Mouse (Mus musculus): ENCODE measurements at regions not wholly inside any gene's neighbourhood (a gene's known extent, or its start where the extent isn't known, plus 50 kb on each side); places are given as distances from the start of the nearest gene placed in this dataset.

GRCm38 (mm10) chr6:89047629-89048332 is 145.7 kb downstream of the Tpra1 start:
- intact Hi-C loops (cut with DNase I), result no loop called here
- no peak for DNase-seq

DNA sequence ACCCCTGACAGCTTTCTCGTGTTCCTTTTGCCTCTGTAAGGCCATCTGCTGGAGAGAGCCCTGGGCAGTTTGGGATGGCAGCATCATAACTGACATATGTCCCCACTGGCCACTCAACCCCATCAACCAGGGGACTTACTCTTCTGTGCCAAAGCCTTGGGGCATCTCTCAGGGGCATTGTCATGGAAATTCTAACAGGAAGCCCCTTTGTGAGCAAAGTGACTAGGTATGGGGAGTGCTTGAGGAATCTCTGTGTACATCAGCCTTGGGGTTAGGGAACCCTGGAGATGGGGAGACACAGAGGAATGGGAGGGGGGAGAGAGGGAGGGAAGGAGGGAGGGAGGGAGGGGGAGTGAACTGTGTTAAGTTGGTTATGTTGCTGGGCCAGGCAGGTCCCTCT is 147.2 kb downstream of the Tpra1 start:
- intact Hi-C loops (cut with DNase I), result no loop called here

DNA sequence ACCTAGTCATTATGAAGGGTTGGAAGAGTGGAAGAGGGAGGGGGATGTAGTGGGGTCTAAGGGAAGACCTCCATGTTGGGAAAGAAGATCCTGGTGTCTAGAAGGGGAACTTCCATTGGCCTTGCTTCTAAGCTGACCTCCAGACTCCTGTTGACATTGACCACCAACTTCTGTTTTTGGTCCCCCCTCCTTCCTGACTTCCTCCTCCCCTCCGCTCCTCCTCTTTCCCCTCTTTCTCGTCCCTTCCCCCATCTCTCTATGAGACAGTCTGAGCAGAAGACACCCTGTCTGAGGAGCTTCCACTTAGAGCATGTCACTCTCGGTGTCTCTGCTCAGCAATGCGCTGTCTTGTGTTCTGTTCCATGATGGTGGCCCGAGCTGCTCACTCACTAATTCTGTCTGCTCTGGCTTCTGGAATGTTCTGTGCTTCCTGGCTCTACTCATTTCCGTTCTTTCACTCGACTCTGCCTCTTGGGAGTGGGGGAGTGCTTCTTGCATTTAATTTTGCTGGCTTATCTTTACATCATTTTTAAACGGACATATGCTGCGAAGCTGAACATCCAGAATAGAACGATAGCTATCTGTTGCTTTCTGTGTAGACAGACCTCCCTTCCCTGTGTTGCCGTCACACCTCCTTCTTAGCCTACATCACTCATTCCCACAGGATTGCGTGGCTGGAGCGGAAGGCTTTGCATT is 148.7 kb downstream of the Tpra1 start:
- intact Hi-C loops (cut with DNase I), result no loop called here
- no peak for DNase-seq

More for the DNA sequence above, 147.2 kb downstream of the Tpra1 start:
- no peak for DNase-seq

DNA sequence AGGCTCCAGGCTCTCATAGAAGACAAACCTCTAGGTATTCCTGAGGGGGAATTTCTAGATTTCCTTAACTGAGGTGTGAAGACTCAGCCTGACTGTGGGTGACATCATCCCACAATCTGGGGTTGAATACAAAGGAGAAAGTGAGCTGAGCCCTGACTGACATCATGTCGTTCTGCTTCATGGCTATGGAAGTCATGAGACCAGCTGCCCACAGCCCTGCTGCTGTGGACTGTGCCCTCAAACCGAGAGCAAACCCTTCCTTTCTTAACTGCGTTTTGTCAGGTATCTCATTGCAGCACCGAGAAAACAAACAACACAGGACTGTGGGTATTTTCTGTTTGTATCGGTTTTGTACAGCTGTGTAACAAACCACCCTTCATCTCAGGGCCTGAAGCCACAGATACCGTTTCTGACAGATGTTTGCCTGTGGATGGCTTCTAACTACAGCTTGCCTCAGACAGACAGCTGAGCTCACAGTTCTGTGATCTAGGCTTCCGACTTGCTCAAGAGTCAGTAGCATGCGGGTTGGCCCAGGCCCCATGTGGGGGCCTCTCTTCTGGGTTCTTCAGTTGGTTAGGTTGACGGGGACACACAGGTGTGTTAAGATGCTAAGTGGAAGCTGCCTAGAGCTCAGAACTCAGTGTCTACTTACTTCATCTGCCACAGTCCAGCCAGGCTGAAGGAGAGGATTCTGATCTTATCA is 150.9 kb downstream of the Tpra1 start:
- intact Hi-C loops (cut with DNase I), result no loop called here
- DNase-seq, result no peak

- no peak for DNase-seq
- intact Hi-C loops (cut with DNase I), result no loop called here
Observed at GRCm38 (mm10) chr6:89054060-89054459, 152.0 kb downstream of the Tpra1 start.

GRCm38 (mm10) chr6:89059431-89059975 is 157.5 kb downstream of the Tpra1 start:
- intact Hi-C loops (cut with DNase I), result no loop called here
- no peak for DNase-seq

DNA sequence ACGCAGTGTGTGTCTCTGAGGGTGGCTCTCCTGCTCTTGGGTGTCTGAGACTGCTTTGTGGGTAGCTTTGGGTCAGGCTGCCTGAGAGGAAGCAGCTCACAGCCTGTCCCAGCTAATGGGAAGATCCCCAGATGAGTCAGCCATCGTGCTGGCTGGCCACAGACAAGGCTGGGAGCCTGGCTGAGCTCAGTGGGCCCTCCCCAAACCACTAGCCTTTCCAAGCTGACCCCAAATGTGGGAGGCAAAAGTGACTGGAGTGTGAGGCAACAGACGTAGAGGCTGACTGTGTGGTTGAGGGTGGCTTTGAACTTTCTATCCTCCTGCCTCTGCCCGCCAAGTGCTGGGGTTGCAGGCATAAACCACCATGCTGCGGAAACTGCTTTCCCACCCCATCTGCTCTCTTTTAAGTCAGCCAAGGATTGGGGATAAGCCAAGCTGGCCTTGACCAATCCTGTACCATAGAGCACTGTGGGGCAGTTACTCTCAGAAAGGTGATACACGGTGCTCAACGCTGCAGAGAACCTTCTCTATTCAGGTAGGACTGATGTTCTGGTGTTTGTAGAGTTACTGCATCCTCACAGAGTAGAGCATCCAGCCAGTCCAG is 163.0 kb downstream of the Tpra1 start:
- DNase-seq, result no peak
- intact Hi-C loops (cut with DNase I), result no loop called here

DNA sequence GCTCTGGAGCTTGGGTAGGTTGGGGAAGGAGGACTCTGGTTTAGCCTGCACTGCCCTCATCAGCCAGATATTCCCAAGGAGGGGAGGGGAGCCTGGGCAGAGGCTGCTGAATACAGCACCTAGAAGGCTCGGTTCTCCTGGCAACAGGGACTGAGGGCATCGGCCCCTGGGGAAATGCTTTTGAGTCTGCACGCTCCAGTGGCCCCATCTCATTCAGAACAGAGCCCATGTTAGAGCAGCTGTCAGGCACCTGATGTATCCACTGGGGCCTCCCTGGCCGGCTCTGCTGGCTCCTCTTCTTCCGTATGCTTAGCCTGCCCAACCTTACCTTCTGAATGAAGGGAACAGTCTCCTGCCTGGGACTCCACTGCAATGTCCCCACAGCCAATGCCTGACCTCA is 164.5 kb downstream of the Tpra1 start:
- intact Hi-C loops (cut with DNase I), result no loop called here
- DNase-seq, result no peak

DNA sequence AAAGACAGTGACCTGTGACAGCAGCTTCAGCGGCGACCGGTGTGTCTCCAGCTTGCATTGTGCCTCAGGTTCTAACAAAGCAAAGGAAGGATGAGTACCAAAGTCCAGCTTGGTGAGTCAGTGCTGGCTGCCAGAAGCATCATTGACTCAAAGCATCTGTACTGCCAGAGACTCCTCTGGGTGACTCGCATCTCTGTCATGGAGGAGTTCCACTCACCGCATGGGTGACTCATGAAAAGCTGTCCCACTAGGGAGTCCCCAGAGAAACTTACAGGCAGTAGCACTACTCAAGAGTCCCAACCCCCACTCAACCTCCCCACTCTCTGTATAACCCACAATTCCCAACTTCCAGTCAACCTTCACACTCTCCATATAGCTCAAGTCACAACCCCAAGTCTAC is 166.2 kb downstream of the Tpra1 start:
- DNase-seq, result no peak
- intact Hi-C loops (cut with DNase I), result no loop called here

DNA sequence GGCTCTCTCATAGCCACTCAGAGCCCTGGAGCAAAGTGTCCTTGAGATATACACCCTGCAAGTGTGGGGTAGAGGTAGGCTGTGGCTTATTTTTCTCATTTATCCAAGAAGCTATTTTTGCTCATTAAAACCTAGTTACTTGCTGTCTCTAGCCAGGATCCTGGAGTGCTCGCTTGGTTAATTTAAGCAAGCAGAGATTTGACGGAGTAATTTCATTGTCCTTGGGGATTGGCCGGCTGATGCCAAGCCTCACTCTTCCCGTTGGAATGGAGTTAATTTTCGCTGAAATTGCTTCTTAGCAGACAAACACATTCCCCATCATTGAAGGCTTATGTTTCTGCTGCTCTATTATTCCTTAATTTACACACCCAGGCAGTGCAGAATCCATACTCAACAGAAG is 167.1 kb downstream of the Tpra1 start:
- intact Hi-C loops (cut with DNase I), result no loop called here
- no peak for DNase-seq

- DNase-seq, result peak; percentile 74 to 85
- intact Hi-C loops (cut with DNase I), result no loop called here
Observed at GRCm38 (mm10) chr6:89070011-89070410, 168.0 kb downstream of the Tpra1 start.

GRCm38 (mm10) chr6:89071766-89072165 is 169.7 kb downstream of the Tpra1 start:
- intact Hi-C loops (cut with DNase I), result no loop called here
- DNase-seq, result no peak

DNA sequence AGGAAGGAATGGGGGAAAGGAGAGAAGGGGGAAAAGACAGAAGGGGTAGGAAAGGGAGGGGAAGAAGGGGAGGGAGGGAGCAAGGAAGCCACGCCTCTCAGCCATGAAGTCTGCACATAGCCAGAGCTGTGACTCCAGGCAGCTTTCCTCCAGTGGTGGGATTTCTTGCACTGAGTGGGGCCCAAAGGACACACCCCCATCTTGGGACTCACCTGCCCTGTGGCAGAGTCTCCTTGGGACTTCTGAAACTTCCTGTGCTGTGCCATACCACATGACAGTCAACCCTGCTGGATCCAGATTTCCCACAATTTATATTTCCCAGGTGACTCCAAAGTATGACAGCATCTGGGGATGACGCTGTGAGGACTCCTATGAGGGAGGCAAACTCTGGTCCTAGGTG is 170.5 kb downstream of the Tpra1 start:
- DNase-seq, result no peak
- intact Hi-C loops (cut with DNase I), result no loop called here

DNA sequence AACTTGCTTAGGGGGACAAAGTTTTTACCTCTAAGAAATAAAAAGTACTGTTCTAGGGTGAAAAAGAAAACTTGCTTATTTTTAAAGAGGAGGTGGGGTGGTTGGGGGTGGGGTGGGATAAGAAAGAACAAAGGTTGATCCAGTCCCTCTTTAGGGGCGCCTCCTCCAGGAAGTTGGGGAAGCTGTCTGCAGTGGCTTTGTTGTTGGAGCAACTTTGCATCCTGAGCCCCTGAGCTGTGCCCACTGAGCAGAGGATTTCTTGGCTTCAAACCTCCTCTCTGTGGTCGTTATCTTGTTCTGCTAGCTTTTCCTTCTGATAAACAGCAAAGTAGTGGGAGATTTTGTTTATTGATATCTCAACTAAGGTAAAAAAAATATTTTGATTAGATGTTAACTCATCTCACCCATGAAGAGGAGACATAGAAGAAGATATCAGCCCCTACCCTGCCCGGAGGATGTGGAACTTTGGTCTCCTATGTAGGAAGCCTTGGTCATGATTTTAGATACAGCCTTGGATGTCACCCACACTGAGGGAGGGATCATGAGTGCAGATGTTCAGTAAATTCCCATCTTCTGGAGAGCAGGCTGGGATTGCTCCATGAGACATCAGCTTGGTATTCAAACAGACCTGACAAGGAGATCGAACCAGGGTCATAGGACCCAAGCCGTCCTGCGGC is 179.7 kb downstream of the Tpra1 start:
- intact Hi-C loops (cut with DNase I), result no loop called here
- DNase-seq, result no peak

GRCm38 (mm10) chr6:89084437-89084836 is 182.4 kb downstream of the Tpra1 start:
- intact Hi-C loops (cut with DNase I), result no loop called here
- no peak for DNase-seq

DNA sequence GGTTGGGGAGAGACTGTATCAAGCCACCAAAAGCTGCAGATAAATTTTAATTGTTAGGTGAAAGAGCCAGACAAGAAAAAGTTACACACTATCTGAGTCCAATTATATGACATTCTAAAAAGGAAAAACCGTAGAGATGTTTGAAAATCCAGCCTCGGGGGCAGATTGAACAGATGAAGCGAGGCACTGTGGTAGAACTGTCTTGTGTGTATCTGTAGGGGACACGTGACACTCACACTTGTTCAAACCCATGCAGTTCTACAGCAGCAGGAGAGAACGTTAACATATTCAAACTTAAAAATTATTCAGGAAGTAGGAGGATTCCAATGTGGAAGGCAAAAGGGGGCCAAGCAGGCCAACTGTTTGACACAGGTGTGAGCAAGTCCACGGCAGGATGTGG is 183.1 kb downstream of the Tpra1 start:
- DNase-seq, result no peak
- intact Hi-C loops (cut with DNase I), result no loop called here

GRCm38 (mm10) chr6:89087620-89088019 is 185.6 kb downstream of the Tpra1 start:
- DNase-seq, result no peak
- intact Hi-C loops (cut with DNase I), result no loop called here

- intact Hi-C loops (cut with DNase I), result no loop called here
- no peak for DNase-seq
Observed at GRCm38 (mm10) chr6:89090096-89090495, 188.0 kb downstream of the Tpra1 start.

DNA sequence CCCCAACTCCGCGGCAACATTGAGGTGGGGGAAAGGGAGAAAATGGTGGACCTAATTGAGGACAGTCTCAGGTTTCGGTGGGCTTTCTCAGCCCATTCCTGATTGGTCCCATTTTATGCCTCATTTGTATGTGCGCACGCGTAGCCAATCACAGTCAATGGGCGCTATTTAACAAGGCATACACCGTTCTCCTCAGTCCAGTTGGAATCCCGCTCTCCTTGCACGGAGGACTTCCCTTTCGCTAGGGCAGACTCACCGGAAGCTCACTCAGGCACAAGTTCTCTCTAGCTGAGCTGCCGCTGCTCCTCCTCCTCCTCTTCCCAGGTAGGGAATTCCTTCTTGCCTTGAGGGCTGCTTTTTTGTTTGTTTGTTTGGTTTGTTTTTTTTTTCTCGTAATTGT is 193.9 kb downstream of the Tpra1 start:
- intact Hi-C loops (cut with DNase I), result no loop called here
- no peak for DNase-seq

DNA sequence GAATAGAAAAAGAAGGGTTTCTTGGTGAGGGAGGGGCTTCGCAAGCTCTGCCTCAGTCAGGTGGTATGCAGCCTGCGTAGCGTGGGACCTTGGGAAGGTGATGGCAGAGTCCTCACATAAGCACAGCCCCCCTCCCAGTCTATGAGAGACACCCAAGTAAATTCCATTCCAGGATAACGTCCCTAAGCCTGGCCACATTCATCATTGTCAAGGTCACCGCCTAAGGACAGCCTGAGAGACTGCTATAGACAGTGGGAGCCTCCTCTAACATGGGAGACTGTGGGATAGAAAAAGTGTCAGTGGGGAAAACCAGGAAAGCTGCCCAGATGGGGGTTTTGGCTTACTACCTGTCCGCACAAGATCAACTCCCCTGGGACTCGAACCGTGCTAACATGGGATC is 195.5 kb downstream of the Tpra1 start:
- intact Hi-C loops (cut with DNase I), result no loop called here
- DNase-seq, result no peak

GRCm38 (mm10) chr6:89119241-89119640 is 217.2 kb downstream of the Tpra1 start:
- intact Hi-C loops (cut with DNase I), result no loop called here
- no peak for DNase-seq

All from heart, postnatal 14 days (tissue).